21 mouse cellular contexts compared by ENCODE assay signal in genomic region chr3:49738531-49738930, GRCm38 (mm10). TPM values are rescaled to one million over a fixed set of nuclear protein-coding genes. Genes with fewer than 3 reads are reported as not detected.
A peak's percentile ranks its signal among the peaks of the same experiment; 100 is the strongest.
DNase-seq lines count a peak whose midpoint lies in the region; ATAC-seq lines count a peak whose summit lies in the region.
"Had no signal": no experiment of that assay in that cellular context is flagged by ENCODE, and none has a peak within 500 bp of the region (broad histone marks: within the 10 kb centered on the region; RNA-seq: fewer than 3 reads in every experiment).

No protein-coding gene starts in this region.

- no peak overlapping the region for H3K27ac ChIP-seq in kidney, embryonic 14.5 days (ENCODE audit: low read depth, low read length)
- H3K27ac ChIP-seq in hindbrain, embryonic 11.5 days (ENCODE audit: low read depth, low read length) = no peak overlapping the region
- H3K27ac ChIP-seq: embryonic facial prominence, embryonic 12.5 days; embryonic facial prominence, embryonic 15.5 days; gastrocnemius, adult 2 months; hindbrain, embryonic 13.5 days had no signal

- peak; percentile 31 for DNase-seq in kidney, adult 11 months
- DNase-seq in kidney, postnatal 10 days = no peak
- peak; percentile 39 to 52 for DNase-seq in kidney, adult 8-10 months
- DNase-seq in kidney, postnatal 14 days = peak; percentile 43
- no peak for DNase-seq in hindbrain, embryonic 11.5 days (ENCODE audit: low spot score)
- no peak for DNase-seq in cerebellum, adult 11 months
- DNase-seq: adrenal gland, postnatal 10 days; adrenal gland, postnatal 36 days; cerebellum, adult 2 months; cerebellum, adult 9-11 months; cerebellum, postnatal 25 days; forebrain, postnatal 0 days; gastrocnemius, adult 2 months; gastrocnemius, postnatal 14 days; heart, adult 11 months had no signal

- no peak overlapping the region for H3K4me2 ChIP-seq in kidney, embryonic 14.5 days (replicated peaks; ENCODE audit: low read depth, low read length)
- no peak overlapping the region for H3K4me2 ChIP-seq in hindbrain, embryonic 11.5 days (replicated peaks; ENCODE audit: low read depth, low read length)
- H3K4me2 ChIP-seq: embryonic facial prominence, embryonic 12.5 days; embryonic facial prominence, embryonic 15.5 days; heart, embryonic 11.5 days; hindbrain, embryonic 13.5 days had no signal

- no peak overlapping the region for H3K4me3 ChIP-seq in kidney, embryonic 14.5 days (ENCODE audit: low read length)
- H3K4me3 ChIP-seq in hindbrain, embryonic 11.5 days (ENCODE audit: low read depth, low read length) = no peak overlapping the region
- H3K4me3 ChIP-seq: embryonic facial prominence, embryonic 12.5 days; embryonic facial prominence, embryonic 15.5 days; gastrocnemius, adult 2 months; hindbrain, embryonic 13.5 days had no signal

- no peaks in the 10 kb centered on the region for H3K27me3 ChIP-seq in kidney, embryonic 14.5 days (ENCODE audit: control insufficient read depth, insufficient read depth, low read length)
- H3K27me3 ChIP-seq in hindbrain, embryonic 11.5 days (ENCODE audit: control insufficient read depth, insufficient read depth, low read length) = no peaks in the 10 kb centered on the region
- H3K27me3 ChIP-seq: embryonic facial prominence, embryonic 12.5 days; embryonic facial prominence, embryonic 15.5 days; hindbrain, embryonic 13.5 days had no signal

- H3K4me1 ChIP-seq in kidney, embryonic 14.5 days (ENCODE audit: control insufficient read depth, insufficient read depth, low read length) = no peaks in the 10 kb centered on the region
- H3K4me1 ChIP-seq in hindbrain, embryonic 11.5 days (replicated peaks; ENCODE audit: control insufficient read depth, insufficient read depth, low read length) = no peaks in the 10 kb centered on the region
- H3K4me1 ChIP-seq: embryonic facial prominence, embryonic 12.5 days; embryonic facial prominence, embryonic 15.5 days; hindbrain, embryonic 13.5 days had no signal

- ATAC-seq in kidney, embryonic 14.5 days (ENCODE audit: low FRiP score, low TSS enrichment) = no peak
- ATAC-seq in hindbrain, embryonic 11.5 days (ENCODE audit: low FRiP score) = no peak
- ATAC-seq: forebrain, embryonic 14.5 days; forebrain, postnatal 0 days had no signal

- H3K36me3 ChIP-seq in kidney, embryonic 14.5 days (ENCODE audit: control insufficient read depth, insufficient read depth, low read length) = peaks cover 2% of the 10 kb centered on the region
- no peaks in the 10 kb centered on the region for H3K36me3 ChIP-seq in hindbrain, embryonic 11.5 days (ENCODE audit: control insufficient read depth, insufficient read depth, low read length)
- H3K36me3 ChIP-seq: hindbrain, embryonic 13.5 days had no signal

- H3K9me3 ChIP-seq in kidney, embryonic 14.5 days (ENCODE audit: control insufficient read depth, low read length) = no peaks in the 10 kb centered on the region
- no peaks in the 10 kb centered on the region for H3K9me3 ChIP-seq in hindbrain, embryonic 11.5 days (ENCODE audit: control insufficient read depth, low read length)
- H3K9me3 ChIP-seq: embryonic facial prominence, embryonic 12.5 days; embryonic facial prominence, embryonic 15.5 days; hindbrain, embryonic 13.5 days had no signal

- no peak overlapping the region for H3K9ac ChIP-seq in kidney, embryonic 14.5 days (ENCODE audit: low read depth, low read length)
- no peak overlapping the region for H3K9ac ChIP-seq in hindbrain, embryonic 11.5 days (ENCODE audit: low read depth, low read length)
- H3K9ac ChIP-seq: embryonic facial prominence, embryonic 12.5 days; embryonic facial prominence, embryonic 15.5 days; forebrain, postnatal 0 days; hindbrain, embryonic 13.5 days had no signal

RNA-seq across cellular contexts. Expression of gene Pcdh18, which starts 18.6 kb away (rescaled TPM):
- polyA plus RNA-seq in kidney, embryonic 14.5 days (2014; fragmentation: Nextera tagmentation; extraction: Ambion mirVana) = 29.4 and 48.9 TPM in 2 replicates
- polyA plus RNA-seq in hindbrain, embryonic 11.5 days (2014; fragmentation: Nextera tagmentation; extraction: Ambion mirVana) = 63.6 and 71.1 TPM in 2 replicates

Comparison
In these comparisons a context has a peak if more than half of its experiments do, and no peak if none do; other contexts are left out.
1. DNase-seq: peak in kidney, adult 11 months (single experiment), kidney, adult 8-10 months (2 of 2) and kidney, postnatal 14 days (single experiment); none in kidney, postnatal 10 days (single experiment), hindbrain, embryonic 11.5 days (single experiment) and cerebellum, adult 11 months (single experiment).